Mouse (Mus musculus) lung, postnatal 0 days (tissue): ENCODE data around the gene Cdk1. TPM values are rescaled to one million over a fixed set of nuclear protein-coding genes. Genes with fewer than 3 reads are reported as not detected.

Experiments
- ATAC-seq: fragments of 200-750 bp; cut with Nextera tagmentation; 2 replicates; pipeline ENCODE4 v1.8.0; 2017; ENCODE audit warnings: moderate library complexity
- DNase-seq: peaks from one replicate; pipeline ENCODE4 v3.0.0-alpha.2; 2016; ENCODE audit warnings: low spot score
- H3K27ac ChIP-seq: fragments of 300-500 bp; sonication (generic); 2 replicates; pipeline ENCODE4 v1.5.1; 2014; ENCODE audit warnings: antibody characterized with exemption, mild to moderate bottlenecking, low read length, mixed read lengths
- H3K27me3 ChIP-seq: fragments of 300-500 bp; sonication (generic); replicated peaks from 2 replicates; pipeline ENCODE4 v1.6.1; 2014; ENCODE audit warnings: low read length, mixed read lengths; ENCODE audit not compliant: insufficient read depth
- H3K36me3 ChIP-seq: fragments of 300-500 bp; sonication (generic); 2 replicates; pipeline ENCODE4 v1.6.1; 2014; ENCODE audit warnings: low read length, mixed read lengths; ENCODE audit not compliant: insufficient read depth
- H3K4me1 ChIP-seq: fragments of 300-500 bp; sonication (generic); 2 replicates; pipeline ENCODE4 v1.6.1; 2014; ENCODE audit warnings: antibody characterized with exemption, low read depth, low read length, mixed read lengths; ENCODE audit not compliant: insufficient read depth
- H3K4me2 ChIP-seq: fragments of 300-500 bp; sonication (generic); replicated peaks from 2 replicates; pipeline ENCODE4 v1.6.1; 2014; ENCODE audit warnings: low read depth, mild to moderate bottlenecking, low read length, moderate library complexity, mixed read lengths
- H3K4me3 ChIP-seq: fragments of 300-500 bp; sonication (generic); 2 replicates; pipeline ENCODE4 v1.5.1; 2014; ENCODE audit warnings: low read depth, low read length
- H3K9ac ChIP-seq: fragments of 300-500 bp; sonication (generic); replicated peaks from 2 replicates; pipeline ENCODE4 v1.6.1; 2014; ENCODE audit warnings: low read depth, mild to moderate bottlenecking
- H3K9me3 ChIP-seq: fragments of 300-500 bp; sonication (generic); 2 replicates; pipeline ENCODE4 v1.6.1; 2016; ENCODE audit warnings: low read length, mixed read lengths
- CTCF ChIP-seq: IDR thresholded peaks from 2 replicates; pipeline ENCODE4 v1.5.1; 2016; ENCODE audit warnings: antibody characterized with exemption, mild to moderate bottlenecking
- EP300 ChIP-seq: IDR thresholded peaks from 2 replicates; pipeline ENCODE4 v1.6.1; 2016; ENCODE audit warnings: antibody characterized with exemption, mild to moderate bottlenecking, control low read depth
- WGBS: fragments of 180-500 bp; shearing (Covaris S2); extraction: QIAGEN DNeasy Blood & Tissue Kit; methylation state at CpG from one replicate; pipeline ENCODE4 v1.1.7; 2014; 5-methylcytosine and 5-hydroxymethylcytosine counted together
- polyA plus RNA-seq: library from polyadenylated mRNA; unstranded; fragments of >200 nt; fragmentation: Nextera tagmentation; extraction: Ambion mirVana; gene quantifications from 2 replicates; pipeline ENCODE4 v1.2.1, GENCODE M21; 2015

Gene Cdk1
- polyA plus RNA-seq, 1 experiment from 2014 or later = 46.5 TPM

DNA sequence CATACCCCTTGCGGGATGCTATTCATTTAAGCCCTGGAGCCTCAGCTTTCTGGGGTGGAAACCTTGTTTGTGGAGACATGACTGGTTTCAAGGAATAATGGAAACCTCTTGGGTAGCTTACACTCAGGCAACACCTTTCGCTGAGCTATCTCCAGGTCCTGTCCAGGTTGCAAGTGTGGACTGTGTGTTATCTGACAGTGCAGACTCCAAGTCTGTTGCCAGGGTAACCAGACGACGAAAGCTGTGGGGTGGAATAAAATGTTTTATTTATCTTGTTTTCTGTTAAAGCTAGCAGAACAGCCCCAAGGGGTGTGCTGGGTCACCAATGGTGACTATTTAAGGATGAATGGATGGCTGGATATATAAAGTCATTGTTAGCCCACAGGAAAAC, 24.1 kb downstream of the Cdk1 start:
- no peaks in the 10 kb centered on the region for H3K36me3 ChIP-seq
- H3K4me3 ChIP-seq = no peak overlapping the region
- no peaks in the 10 kb centered on the region for H3K27me3 ChIP-seq
- no peak overlapping the region for H3K9ac ChIP-seq
- DNase-seq (no peak), ATAC-seq (no peak)
- TF ChIP-seq CTCF (no peak), EP300 (no peak)
- H3K4me2 ChIP-seq = no peak overlapping the region
- no peaks in the 10 kb centered on the region for H3K9me3 ChIP-seq
- WGBS = 70% methylated on average over 4 of the region's 4 CpGs
- no peak overlapping the region for H3K27ac ChIP-seq
- H3K4me1 ChIP-seq = no peaks in the 10 kb centered on the region

DNA sequence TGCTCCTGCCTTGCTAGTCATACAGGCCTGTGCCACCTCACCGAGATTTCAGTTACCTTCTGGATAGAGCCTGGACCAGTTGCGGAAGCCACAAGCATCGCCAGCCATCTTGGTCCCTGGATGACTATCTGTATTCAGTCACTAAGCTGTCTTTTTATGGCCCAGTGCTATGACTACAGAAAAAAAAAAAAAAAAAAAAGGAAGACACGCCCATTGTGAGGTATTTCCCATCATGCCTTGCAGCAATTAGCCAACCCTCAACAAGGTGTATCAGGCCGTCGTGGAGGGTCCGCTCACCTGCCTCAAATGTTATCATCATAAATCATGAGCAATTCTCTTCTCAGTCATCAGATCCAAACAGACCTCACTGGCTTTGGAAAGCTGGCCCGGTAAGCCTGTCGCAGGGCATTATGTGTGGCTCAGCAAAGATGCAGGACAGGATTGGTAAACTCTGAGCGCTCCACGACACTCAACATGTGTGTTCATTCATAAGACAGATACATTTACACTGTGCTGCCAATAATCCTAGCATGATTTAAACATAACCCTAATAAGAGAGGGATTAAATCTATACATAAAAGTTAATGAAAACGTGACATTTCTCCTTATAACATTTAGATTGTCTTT, 24.6 kb downstream of the Cdk1 start:
- Histone ChIP-seq H3K9ac (no peak overlapping the region), H3K4me1 (no peaks in the 10 kb centered on the region), H3K4me2 (no peak overlapping the region), H3K27ac (no peak overlapping the region), H3K9me3 (no peaks in the 10 kb centered on the region), H3K4me3 (no peak overlapping the region), H3K36me3 (no peaks in the 10 kb centered on the region), H3K27me3 (no peaks in the 10 kb centered on the region)
- ATAC-seq (no peak), DNase-seq (no peak)
- 82% methylated on average over 12 of the region's 12 CpGs for WGBS
- TF ChIP-seq CTCF (no peak), EP300 (no peak)

DNA sequence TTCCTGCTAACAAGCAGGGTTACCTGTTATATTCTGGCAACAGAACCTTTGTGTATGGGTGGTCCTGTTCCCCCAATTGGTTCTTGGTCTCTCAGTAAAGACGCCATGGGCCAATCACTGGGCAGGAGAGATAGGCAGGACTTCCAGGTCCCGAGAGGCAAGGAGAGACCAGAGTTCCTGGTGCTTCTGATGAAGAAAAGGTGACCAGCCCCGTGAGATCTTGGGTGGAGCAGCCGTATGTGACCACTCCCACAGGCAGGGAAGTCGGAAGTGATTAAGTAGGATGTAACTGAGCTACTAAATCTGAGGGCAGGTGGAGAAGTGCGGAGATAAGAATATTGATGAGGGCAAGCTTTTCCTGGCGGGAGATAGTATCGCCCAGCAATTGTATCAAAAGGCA, 25.4 kb downstream of the Cdk1 start:
- H3K4me2 ChIP-seq = no peak overlapping the region
- no peaks in the 10 kb centered on the region for H3K4me1 ChIP-seq
- DNase-seq = no peak
- TF ChIP-seq EP300 (no peak), CTCF (no peak)
- no peaks in the 10 kb centered on the region for H3K27me3 ChIP-seq
- no peak overlapping the region for H3K4me3 ChIP-seq
- no peak overlapping the region for H3K27ac ChIP-seq
- no peaks in the 10 kb centered on the region for H3K36me3 ChIP-seq
- ATAC-seq = no peak
- 59% methylated on average over 8 of the region's 8 CpGs for WGBS
- H3K9ac ChIP-seq = no peak overlapping the region
- H3K9me3 ChIP-seq = no peaks in the 10 kb centered on the region

DNA sequence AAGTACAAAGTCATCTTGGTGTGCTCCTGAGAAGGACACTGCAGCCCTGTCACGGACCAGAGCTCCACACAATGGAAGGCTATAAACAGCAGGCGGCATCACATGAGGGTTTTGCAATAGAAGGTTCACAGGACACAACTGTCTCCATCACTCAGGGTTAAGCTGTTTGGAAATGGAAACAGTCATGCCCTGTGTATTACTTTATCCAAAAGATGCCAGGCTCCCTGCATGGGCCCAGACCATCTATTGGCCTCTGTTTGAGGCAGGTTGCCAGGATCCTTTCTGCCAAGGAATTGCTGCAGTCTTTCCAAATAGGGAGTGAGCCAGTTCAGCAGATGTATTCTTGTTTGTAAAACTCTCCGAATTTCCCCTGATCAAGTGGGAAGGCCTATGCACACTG, 26.3 kb downstream of the Cdk1 start:
- Histone ChIP-seq H3K36me3 (no peaks in the 10 kb centered on the region), H3K9me3 (no peaks in the 10 kb centered on the region), H3K4me2 (no peak overlapping the region), H3K9ac (no peak overlapping the region), H3K4me3 (no peak overlapping the region), H3K27me3 (no peaks in the 10 kb centered on the region), H3K27ac (no peak overlapping the region), H3K4me1 (no peaks in the 10 kb centered on the region)
- DNase-seq (peak; percentile 60), ATAC-seq (peak; percentile 74)
- WGBS = 62% methylated on average over 3 of the region's 3 CpGs
- TF ChIP-seq CTCF (no peak), EP300 (0 out of 2 replicates have a peak, but pooled peaks have one; percentile 23)

DNA sequence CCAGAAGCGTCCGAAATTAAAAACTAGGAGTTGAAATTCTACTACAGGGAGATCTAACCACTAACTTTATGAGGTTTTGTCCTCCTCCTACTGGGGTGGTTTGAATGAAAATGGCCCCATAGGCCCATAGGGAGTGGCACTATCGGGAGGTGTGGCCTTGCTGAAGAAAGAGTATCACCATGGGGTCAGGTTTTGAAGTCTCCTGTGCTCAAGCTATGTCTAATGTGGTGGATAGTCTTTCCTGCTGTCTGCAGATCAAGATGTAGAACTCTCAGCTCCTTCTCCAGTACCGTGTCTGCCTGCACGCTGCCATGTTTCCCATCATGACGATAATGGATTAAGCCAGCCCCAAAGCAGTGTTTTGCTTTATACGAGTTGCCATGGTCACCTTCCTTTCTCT, 27.9 kb downstream of the Cdk1 start:
- H3K9me3 ChIP-seq = no peaks in the 10 kb centered on the region
- no peak overlapping the region for H3K4me2 ChIP-seq
- WGBS = 85% methylated on average over 7 of the region's 7 CpGs
- TF ChIP-seq CTCF (no peak), EP300 (no peak)
- no peaks in the 10 kb centered on the region for H3K36me3 ChIP-seq
- H3K27ac ChIP-seq = no peak overlapping the region
- no peak overlapping the region for H3K9ac ChIP-seq
- H3K27me3 ChIP-seq = no peaks in the 10 kb centered on the region
- no peaks in the 10 kb centered on the region for H3K4me1 ChIP-seq
- no peak overlapping the region for H3K4me3 ChIP-seq
- DNase-seq = no peak
- ATAC-seq = no peak

DNA sequence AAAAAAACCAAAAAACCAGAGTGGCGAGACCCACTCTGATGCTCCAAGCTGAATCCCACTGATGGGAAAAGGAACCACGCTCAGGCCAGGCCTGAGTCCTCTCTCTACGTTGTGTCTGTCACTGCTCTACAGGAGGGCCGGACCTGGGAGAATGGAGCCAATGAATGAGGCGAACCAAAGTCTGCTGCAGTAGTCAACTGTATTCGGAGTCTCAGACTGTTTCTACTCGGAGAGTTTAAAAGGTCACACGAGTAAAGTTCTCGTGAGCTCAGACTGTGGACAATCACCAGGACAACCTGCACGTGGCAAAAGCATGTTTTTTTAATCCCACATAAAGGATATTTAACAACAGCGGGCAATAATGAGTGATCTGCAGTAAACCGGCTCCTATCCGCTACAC, 28.8 kb downstream of the Cdk1 start:
- H3K36me3 ChIP-seq = no peaks in the 10 kb centered on the region
- DNase-seq (no peak), ATAC-seq (no peak)
- no peaks in the 10 kb centered on the region for H3K4me1 ChIP-seq
- WGBS = 81% methylated on average over 13 of the region's 13 CpGs
- H3K9ac ChIP-seq = no peak overlapping the region
- TF ChIP-seq EP300 (no peak), CTCF (no peak)
- H3K27ac ChIP-seq = no peak overlapping the region
- H3K4me3 ChIP-seq = no peak overlapping the region
- no peaks in the 10 kb centered on the region for H3K27me3 ChIP-seq
- H3K9me3 ChIP-seq = no peaks in the 10 kb centered on the region
- no peak overlapping the region for H3K4me2 ChIP-seq

DNA sequence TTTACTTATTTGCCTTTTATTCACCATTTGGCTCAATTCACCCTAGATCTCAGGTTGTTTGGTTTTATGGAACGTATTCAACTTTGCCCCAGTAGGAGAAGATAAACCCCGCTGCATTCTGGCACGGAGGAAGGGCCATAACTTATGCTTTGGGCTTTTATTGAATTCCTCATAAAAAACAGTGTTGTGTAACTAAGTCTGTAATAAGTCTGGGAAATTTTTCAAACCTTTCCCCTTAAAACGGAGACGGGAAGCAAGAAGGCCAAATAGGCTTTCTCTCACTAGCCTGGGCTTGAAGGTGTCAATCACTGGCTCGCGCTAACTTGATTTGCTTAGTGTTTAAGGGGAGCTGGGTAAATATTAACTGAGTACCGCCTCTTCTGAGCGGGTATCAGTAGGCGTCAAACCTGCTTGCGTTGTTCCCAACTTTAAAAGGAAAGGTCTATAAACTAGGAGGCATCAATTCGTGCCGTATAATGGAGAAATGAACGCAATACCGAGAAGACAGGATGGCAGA, 31.2 kb downstream of the Cdk1 start:
- no peak overlapping the region for H3K9ac ChIP-seq
- H3K4me3 ChIP-seq = peak overlapping the region; percentile 26
- TF ChIP-seq CTCF (no peak), EP300 (no peak; the same call in 1 of the 2 replicates)
- H3K9me3 ChIP-seq = no peaks in the 10 kb centered on the region
- ATAC-seq (peak; percentile 73), DNase-seq (peak; percentile 72)
- 31% methylated on average over 15 of the region's 15 CpGs for WGBS
- H3K4me1 ChIP-seq = no peaks in the 10 kb centered on the region
- 0 out of 2 replicates have a peak overlapping the region, but pooled peaks have one; percentile 32 for H3K27ac ChIP-seq
- peak overlapping the region; percentile 53 for H3K4me2 ChIP-seq
- H3K27me3 ChIP-seq = no peaks in the 10 kb centered on the region
- H3K36me3 ChIP-seq = no peaks in the 10 kb centered on the region
